Mouse (Mus musculus) cerebellum, adult 2 months (tissue): ENCODE results near the gene Cnmd.

Source experiments
- CTCF ChIP-seq: fragments of 200-500 bp; IDR thresholded peaks from 2 replicates; pipeline ENCODE4 v1.5.1; 2011; ENCODE audit warnings: low read depth, mild to moderate bottlenecking, control low read depth, low read length, moderate library complexity, borderline replicate concordance; ENCODE audit not compliant: insufficient read depth
- POLR2A ChIP-seq: fragments of 200-500 bp; IDR thresholded peaks from 2 replicates; pipeline ENCODE4 v1.6.1; 2011; ENCODE audit warnings: low read length, control low read depth, borderline replicate concordance; ENCODE audit not compliant: insufficient read depth

GRCm38 (mm10) chr14:79596602-79597001 lies 65.4 kb downstream of the Cnmd start:
- no peak for TF ChIP-seq POLR2A
- no peak for TF ChIP-seq CTCF
